Mouse (Mus musculus): ENCODE data around the gene Tkt.

GRCm38 (mm10) chr14:30531896-30532295 is 16.3 kb upstream of the Tkt start:
- TF ChIP-seq CTCF (IDR thresholded peaks at IDR 0.05; ENCODE audit: insufficient read depth, low read length) (no peak), POLR2A (IDR thresholded peaks at IDR 0.05; ENCODE audit: borderline replicate concordance, extremely low read depth, low read depth, low read length) (no peak)

Data from lung, adult 2 months (tissue).